Mouse (Mus musculus): ENCODE results near the gene Gm45021.

- no peak for TF ChIP-seq CTCF (IDR thresholded peaks at IDR 0.05; ENCODE audit: low read depth, low read length)
- no peak for TF ChIP-seq GATA1 (IDR thresholded peaks at IDR 0.05; ENCODE audit: borderline replicate concordance, low read length)
- TF ChIP-seq POLR2AphosphoS5 (IDR thresholded peaks at IDR 0.05; ENCODE audit: insufficient replicate concordance, low read depth, low read length) = no peak
- no peak for TF ChIP-seq TAL1 (conservative IDR thresholded peaks at IDR 0.05; ENCODE audit: low read depth, low read length)
- TF ChIP-seq GATA2 (IDR thresholded peaks at IDR 0.05; ENCODE audit: borderline replicate concordance, low read depth, low read length) = no peak
Measured at GRCm38 (mm10) chr6:48650041-48650440, 60.6 kb downstream of the Gm45021 start.

Measured in G1E (cell line).